Mouse (Mus musculus) olfactory bulb, adult 2 months (tissue): ENCODE results near the gene Pdzd2.

Experiments used
- CTCF ChIP-seq: fragments of 200-500 bp; IDR thresholded peaks from 2 replicates; pipeline ENCODE4 v1.5.1; 2012; ENCODE audit warnings: low read depth, mild to moderate bottlenecking, low read length, moderate library complexity; ENCODE audit not compliant: insufficient read depth
- POLR2A ChIP-seq: fragments of 200-500 bp; IDR thresholded peaks from 2 replicates; pipeline ENCODE4 v1.6.1; 2012; ENCODE audit warnings: mild to moderate bottlenecking, low read depth, low read length, moderate library complexity; ENCODE audit not compliant: insufficient read depth

DNA sequence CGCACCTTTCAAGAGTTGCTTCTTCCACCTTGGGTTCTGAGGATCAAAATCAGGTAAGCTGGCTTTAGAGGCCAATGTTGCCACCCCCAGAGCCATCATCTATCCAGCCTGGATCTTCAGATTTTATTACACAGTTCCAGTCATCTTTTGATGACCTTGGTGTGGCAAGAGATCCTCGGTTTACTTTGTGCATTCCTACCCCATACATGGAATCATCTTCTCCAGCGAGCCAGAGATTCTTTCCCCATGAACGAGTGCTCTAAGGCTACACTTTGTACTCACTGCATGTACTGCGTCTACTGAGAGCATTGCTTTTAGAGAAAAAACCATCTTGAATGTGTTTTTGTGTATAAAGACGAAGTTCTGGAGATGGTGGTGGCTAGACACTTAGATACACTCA, 384.5 kb downstream of the Pdzd2 start:
- TF ChIP-seq POLR2A (no peak), CTCF (no peak)
